Mouse (Mus musculus): ENCODE measurements around the gene Ttk.
A peak's percentile ranks its signal among the peaks of the same experiment; 100 is the strongest.

The Ttk gene

GRCm38 (mm10) chr9:83833811-83834747 is at the start of gene Ttk:
TSS of gene Ttk (plus strand) at chr9:83834689.
- DNase-seq (ENCODE audit: low spot score in 2 of 2), result peak; percentile 88 to 91

- no peak for DNase-seq (ENCODE audit: low spot score in 2 of 2)
Measured at GRCm38 (mm10) chr9:83785501-83785900, 49.0 kb upstream of the Ttk start.

GRCm38 (mm10) chr9:83789326-83789725 is 45.2 kb upstream of the Ttk start:
- DNase-seq (ENCODE audit: low spot score in 2 of 2), result no peak

GRCm38 (mm10) chr9:83796875-83797274 is 37.6 kb upstream of the Ttk start:
- DNase-seq (ENCODE audit: low spot score in 2 of 2), result no peak

GRCm38 (mm10) chr9:83797898-83798297 is 36.6 kb upstream of the Ttk start:
- no peak for DNase-seq (ENCODE audit: low spot score in 2 of 2)

GRCm38 (mm10) chr9:83804341-83804740 is 30.1 kb upstream of the Ttk start:
- no peak for DNase-seq (ENCODE audit: low spot score in 2 of 2)

- DNase-seq (ENCODE audit: low spot score in 2 of 2), result no peak
Measured at GRCm38 (mm10) chr9:83805164-83805976, 29.1 kb upstream of the Ttk start.

- DNase-seq (ENCODE audit: low spot score in 2 of 2), result peak; percentile 8 to 18
Measured at GRCm38 (mm10) chr9:83805977-83806815, 28.3 kb upstream of the Ttk start, which contains the start of gene Elovl4. TSS of gene Elovl4 (minus strand) at chr9:83806277.

GRCm38 (mm10) chr9:83807562-83807961 is 26.9 kb upstream of the Ttk start:
- peak in 1 of 2 experiments; percentile 46 for DNase-seq (ENCODE audit: low spot score in 2 of 2)

GRCm38 (mm10) chr9:83819188-83819587 is 15.3 kb upstream of the Ttk start:
- no peak for DNase-seq (ENCODE audit: low spot score in 2 of 2)

- DNase-seq (ENCODE audit: low spot score in 2 of 2), result no peak
Measured at GRCm38 (mm10) chr9:83820976-83821375, 13.5 kb upstream of the Ttk start.

- DNase-seq (ENCODE audit: low spot score in 2 of 2), result no peak
Measured at GRCm38 (mm10) chr9:83822925-83823324, 11.6 kb upstream of the Ttk start.

- no peak for DNase-seq (ENCODE audit: low spot score in 2 of 2)
Measured at GRCm38 (mm10) chr9:83829896-83830295, 4.6 kb upstream of the Ttk start.

- no peak for DNase-seq (ENCODE audit: low spot score in 2 of 2)
Measured at GRCm38 (mm10) chr9:83831152-83831551, 3.3 kb upstream of the Ttk start.

GRCm38 (mm10) chr9:83834748-83835313 is 342 bp downstream of the Ttk start:
- no peak for DNase-seq (ENCODE audit: low spot score in 2 of 2)

- DNase-seq (ENCODE audit: low spot score in 2 of 2), result no peak
Measured at GRCm38 (mm10) chr9:83852464-83852863, 18.0 kb downstream of the Ttk start.

GRCm38 (mm10) chr9:83865165-83865564 is 30.7 kb downstream of the Ttk start:
- DNase-seq (ENCODE audit: low spot score in 2 of 2), result no peak

- no peak for DNase-seq (ENCODE audit: low spot score in 2 of 2)
Measured at GRCm38 (mm10) chr9:83882191-83882590, 47.7 kb downstream of the Ttk start.

GRCm38 (mm10) chr9:83886149-83886548 is 51.7 kb downstream of the Ttk start:
- no peak for DNase-seq (ENCODE audit: low spot score in 2 of 2)

- DNase-seq (ENCODE audit: low spot score in 2 of 2), result no peak
Measured at GRCm38 (mm10) chr9:83888214-83888613, 53.7 kb downstream of the Ttk start.

GRCm38 (mm10) chr9:83893073-83893472 is 58.6 kb downstream of the Ttk start:
- DNase-seq (ENCODE audit: low spot score in 2 of 2), result no peak
